Mouse (Mus musculus) forebrain, embryonic 16.5 days (tissue): ENCODE data around the gene Ubxn1. TPM values are rescaled to one million over a fixed set of nuclear protein-coding genes. Genes with fewer than 3 reads are reported as not detected.

Experiments used
- ATAC-seq: fragments of 200-750 bp; cut with Nextera tagmentation; 2 replicates; pipeline ENCODE4 v1.8.0; 2017; ENCODE audit warnings: mild to moderate bottlenecking, moderate library complexity
- H3K27ac ChIP-seq: fragments of 300-500 bp; sonication (generic); 2 replicates; pipeline ENCODE4 v1.5.1; 2014; ENCODE audit warnings: low read length, control low read depth
- H3K27me3 ChIP-seq: fragments of 300-500 bp; sonication (generic); replicated peaks from 2 replicates; pipeline ENCODE4 v1.6.1; 2014; ENCODE audit warnings: low read length; ENCODE audit not compliant: control insufficient read depth, insufficient read depth
- H3K36me3 ChIP-seq: fragments of 300-500 bp; sonication (generic); 2 replicates; pipeline ENCODE4 v1.6.1; 2014; ENCODE audit not compliant: control insufficient read depth, insufficient read depth
- H3K4me1 ChIP-seq: fragments of 300-500 bp; sonication (generic); replicated peaks from 2 replicates; pipeline ENCODE4 v1.6.1; 2014; ENCODE audit warnings: low read length; ENCODE audit not compliant: control insufficient read depth, insufficient read depth
- H3K4me2 ChIP-seq: fragments of 300-500 bp; sonication (generic); 2 replicates; pipeline ENCODE4 v1.6.1; 2014; ENCODE audit warnings: mild to moderate bottlenecking, low read length, control low read depth
- H3K4me3 ChIP-seq: fragments of 300-500 bp; sonication (generic); replicated peaks from 2 replicates; pipeline ENCODE4 v1.5.1; 2014; ENCODE audit warnings: mild to moderate bottlenecking, low read length, control low read depth
- H3K9ac ChIP-seq: fragments of 300-500 bp; sonication (generic); replicated peaks from 2 replicates; pipeline ENCODE4 v1.6.1; 2014; ENCODE audit warnings: low read depth, low read length, control low read depth
- H3K9me3 ChIP-seq: fragments of 300-500 bp; sonication (generic); 2 replicates; pipeline ENCODE4 v1.6.1; 2016; ENCODE audit warnings: low read length; ENCODE audit not compliant: control insufficient read depth
- WGBS: fragments of 180-500 bp; shearing (Covaris S2); extraction: QIAGEN DNeasy Blood & Tissue Kit; methylation state at CpG from one replicate; pipeline ENCODE4 v1.1.7; 2014; 5-methylcytosine and 5-hydroxymethylcytosine counted together
- polyA plus RNA-seq: library from polyadenylated mRNA; unstranded; fragments of >200 nt; fragmentation: Nextera tagmentation; extraction: Ambion mirVana; gene quantifications from 2 replicates; pipeline ENCODE4 v1.2.1, GENCODE M21; 2015

Gene Ubxn1
- polyA plus RNA-seq, 1 experiment from 2014 or later = 172 TPM

- H3K4me3 ChIP-seq = peak within 1 kb of the TSS; percentile 74
- peak within 1 kb of the TSS; percentile 76 for H3K9ac ChIP-seq
- no peaks in the 10 kb centered on the region for H3K27me3 ChIP-seq
- H3K4me2 ChIP-seq = peak within 1 kb of the TSS; percentile 91
- WGBS = 23% methylated on average over 11 of the region's 11 CpGs
- H3K27ac ChIP-seq = peak within 1 kb of the TSS; percentile 98
- H3K4me1 ChIP-seq = peaks cover 22% of the 10 kb centered on the region
- no peaks in the 10 kb centered on the region for H3K9me3 ChIP-seq
- peak; percentile 83 for ATAC-seq
- peaks cover 9% of the 10 kb centered on the region for H3K36me3 ChIP-seq
Measured at GRCm38 (mm10) chr19:8839103-8839907, 32.0 kb upstream of the Ubxn1 start, which contains the start of gene Gng3. TSS of gene Gng3 (minus strand) at chr19:8839194.

DNA sequence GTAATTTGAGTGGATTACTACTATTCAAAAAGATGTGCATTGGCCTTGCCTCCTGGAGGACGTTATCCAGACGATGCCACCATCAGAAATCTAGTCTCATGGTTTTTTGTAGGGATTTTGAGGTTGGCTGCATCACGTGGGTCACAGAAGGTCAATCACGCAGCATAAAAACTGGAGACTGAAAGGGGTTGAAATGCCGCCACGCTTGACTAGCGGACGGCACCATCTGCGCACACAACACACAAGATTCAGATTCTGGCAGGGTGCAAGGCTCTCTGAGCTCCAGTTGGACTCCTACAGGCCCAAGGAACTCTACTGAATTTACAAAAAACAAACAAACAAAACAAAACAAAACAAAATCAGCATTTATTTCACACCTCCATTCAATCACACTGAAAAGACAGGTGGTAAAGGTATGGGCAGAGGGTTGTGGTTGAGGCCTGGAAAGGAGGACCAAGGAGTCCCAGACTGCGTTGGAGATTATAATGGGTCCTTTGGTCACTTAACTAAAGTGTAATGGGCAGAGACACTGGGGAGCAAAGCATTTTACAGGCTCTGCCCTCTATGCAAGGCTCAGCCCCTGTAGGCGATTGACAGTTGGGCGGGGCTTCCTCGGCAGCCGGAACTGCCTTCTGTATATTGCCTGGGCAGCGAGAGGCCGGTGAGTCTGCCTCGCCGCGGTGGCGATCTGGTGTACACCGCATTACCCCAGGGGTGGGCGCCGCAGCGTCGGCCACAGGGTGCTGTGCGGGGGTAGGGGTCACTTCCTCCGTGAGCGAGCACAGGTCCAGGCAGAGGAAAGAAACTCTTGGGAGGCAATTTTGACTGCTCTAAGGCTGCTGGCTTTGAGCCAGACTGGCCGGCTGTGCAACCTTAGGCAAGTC is 31.1 kb upstream of the Ubxn1 start:
- Histone ChIP-seq H3K9ac (peak overlapping the region; percentile 76), H3K27ac (peak overlapping the region; percentile 98), H3K27me3 (no peaks in the 10 kb centered on the region), H3K4me3 (peak overlapping the region; percentile 74), H3K4me2 (peak overlapping the region; percentile 91), H3K4me1 (peaks cover 24% of the 10 kb centered on the region), H3K36me3 (peaks cover 4% of the 10 kb centered on the region; the same call in 1 of the 2 replicates), H3K9me3 (no peaks in the 10 kb centered on the region)
- peak; percentile 18 for ATAC-seq
- 10% methylated on average over 29 of the region's 29 CpGs for WGBS

GRCm38 (mm10) chr19:8841012-8841411 is 30.3 kb upstream of the Ubxn1 start:
- no peak overlapping the region for H3K27ac ChIP-seq
- H3K9ac ChIP-seq = peak overlapping the region; percentile 76
- no peaks in the 10 kb centered on the region for H3K27me3 ChIP-seq
- no peak for ATAC-seq
- WGBS = 89% methylated on average over 7 of the region's 7 CpGs
- H3K9me3 ChIP-seq = no peaks in the 10 kb centered on the region
- H3K4me2 ChIP-seq = peak overlapping the region; percentile 91
- 0 out of 2 replicates have a peak, but pooled peaks cover 3% of the 10 kb centered on the region for H3K36me3 ChIP-seq
- peak overlapping the region; percentile 74 for H3K4me3 ChIP-seq
- H3K4me1 ChIP-seq = peaks cover 24% of the 10 kb centered on the region

- 91% methylated on average over 6 of the region's 6 CpGs for WGBS
- no peak overlapping the region for H3K4me2 ChIP-seq
- no peaks in the 10 kb centered on the region for H3K9me3 ChIP-seq
- H3K27ac ChIP-seq = no peak overlapping the region
- ATAC-seq = no peak
- no peaks in the 10 kb centered on the region for H3K27me3 ChIP-seq
- no peak overlapping the region for H3K9ac ChIP-seq
- H3K4me1 ChIP-seq = peaks cover 24% of the 10 kb centered on the region
- H3K4me3 ChIP-seq = no peak overlapping the region
- peaks cover 14% of the 10 kb centered on the region for H3K36me3 ChIP-seq
Measured at GRCm38 (mm10) chr19:8842961-8843360, 28.3 kb upstream of the Ubxn1 start.

DNA sequence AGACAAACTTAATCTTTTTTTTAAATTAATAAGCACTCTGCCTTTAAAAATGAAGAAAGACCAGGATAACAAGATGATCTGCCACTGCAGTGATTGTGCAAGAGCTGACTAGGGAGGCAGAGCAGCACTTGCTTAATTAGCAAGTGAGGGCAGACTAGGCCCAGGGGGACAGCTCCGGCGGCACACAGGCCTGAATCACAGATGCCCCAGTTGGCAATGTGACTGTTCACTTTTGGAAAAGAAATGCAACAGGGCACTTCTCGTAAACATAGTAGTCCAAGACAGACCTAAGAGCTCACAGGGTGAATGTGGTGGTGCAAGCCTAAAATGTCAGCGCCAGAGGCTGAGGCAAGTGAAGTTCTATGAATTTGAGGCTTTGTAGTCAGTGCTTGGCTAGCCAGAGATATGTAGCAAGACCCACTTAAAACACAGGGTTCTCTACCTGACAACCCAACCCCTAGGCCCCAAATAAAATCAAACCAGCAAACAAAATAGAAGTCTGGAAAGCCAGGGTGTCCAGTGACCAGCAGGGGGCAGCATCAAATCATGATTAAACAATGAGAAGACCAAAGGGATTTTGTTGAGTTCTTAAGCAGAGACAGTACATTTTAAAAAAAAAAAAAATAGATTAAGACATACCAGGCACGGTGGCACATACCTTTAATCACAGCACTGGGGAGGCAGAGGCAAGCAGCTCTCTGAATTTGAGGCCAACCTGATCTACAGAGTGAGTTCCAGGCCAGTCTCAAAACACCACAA is 26.7 kb upstream of the Ubxn1 start:
- H3K4me2 ChIP-seq = no peak overlapping the region
- H3K27ac ChIP-seq = no peak overlapping the region
- H3K27me3 ChIP-seq = no peaks in the 10 kb centered on the region
- H3K4me3 ChIP-seq = no peak overlapping the region
- peaks cover 16% of the 10 kb centered on the region for H3K36me3 ChIP-seq
- no peak overlapping the region for H3K9ac ChIP-seq
- 59% methylated on average over 5 of the region's 5 CpGs for WGBS
- H3K9me3 ChIP-seq = no peaks in the 10 kb centered on the region
- ATAC-seq = no peak
- H3K4me1 ChIP-seq = peaks cover 22% of the 10 kb centered on the region

DNA sequence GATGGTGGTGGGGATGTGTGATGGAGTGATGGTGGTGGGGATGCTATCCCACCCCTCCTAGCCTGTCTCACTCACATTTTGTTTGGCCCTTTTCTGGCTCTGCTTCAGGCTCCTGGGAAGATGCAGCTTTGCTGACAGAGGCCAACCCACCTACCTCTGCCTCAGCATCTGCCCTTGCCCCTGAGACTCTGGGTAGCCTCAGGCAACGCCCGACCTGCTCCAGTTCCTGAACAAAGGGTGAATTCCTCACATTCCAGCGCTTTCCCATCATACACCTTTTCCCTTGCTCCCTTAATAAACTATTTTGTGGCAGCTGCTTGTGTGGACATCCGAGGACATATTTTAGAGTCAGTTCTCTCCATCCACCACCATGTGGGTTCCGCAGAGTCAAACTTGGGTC is 22.9 kb upstream of the Ubxn1 start:
- Histone ChIP-seq H3K4me2 (no peak overlapping the region), H3K9ac (no peak overlapping the region), H3K27me3 (no peaks in the 10 kb centered on the region), H3K27ac (no peak overlapping the region), H3K36me3 (peaks cover 14% of the 10 kb centered on the region), H3K4me1 (0 out of 2 replicates have a peak, but pooled peaks cover 3% of the 10 kb centered on the region), H3K9me3 (no peaks in the 10 kb centered on the region), H3K4me3 (no peak overlapping the region)
- WGBS = 84% methylated on average over 5 of the region's 5 CpGs
- ATAC-seq = no peak

DNA sequence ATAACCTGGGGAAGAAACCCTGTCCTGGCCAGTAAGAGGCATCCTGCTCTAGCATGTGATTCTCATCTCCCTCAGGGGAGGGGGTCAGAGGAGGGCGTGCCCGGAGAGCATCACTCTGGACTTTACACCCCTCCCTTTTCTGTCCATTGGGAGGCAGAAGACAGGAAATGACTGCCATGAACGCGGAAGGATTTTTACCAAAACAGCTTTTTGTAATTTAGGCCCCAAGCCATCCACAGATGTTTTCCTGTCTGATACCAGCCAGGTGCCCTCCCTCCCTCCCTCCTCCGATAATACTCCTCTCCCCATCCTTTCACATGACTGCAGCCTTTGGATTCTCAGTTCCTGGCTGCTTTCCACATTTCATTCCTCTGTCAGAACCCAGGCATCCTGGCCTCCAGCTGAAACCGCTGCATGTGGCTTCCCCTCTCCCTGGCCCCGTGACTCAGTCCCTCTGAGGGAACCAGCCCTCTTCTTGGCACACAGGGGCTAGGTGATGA is 20.8 kb upstream of the Ubxn1 start, which contains the start of gene Lrrn4cl:
Gene Lrrn4cl, plus strand, starts transcription at position 367 of the 500 bp plus-strand sequence.
- Histone ChIP-seq H3K9ac (no peak within 1 kb of the TSS), H3K36me3 (peaks cover 14% of the 10 kb centered on the region), H3K9me3 (no peaks in the 10 kb centered on the region), H3K4me1 (no peaks in the 10 kb centered on the region), H3K27me3 (no peaks in the 10 kb centered on the region), H3K4me3 (no peak within 1 kb of the TSS), H3K27ac (no peak within 1 kb of the TSS), H3K4me2 (no peak within 1 kb of the TSS)
- WGBS = 28% methylated on average over 7 of the region's 7 CpGs
- ATAC-seq = no peak

DNA sequence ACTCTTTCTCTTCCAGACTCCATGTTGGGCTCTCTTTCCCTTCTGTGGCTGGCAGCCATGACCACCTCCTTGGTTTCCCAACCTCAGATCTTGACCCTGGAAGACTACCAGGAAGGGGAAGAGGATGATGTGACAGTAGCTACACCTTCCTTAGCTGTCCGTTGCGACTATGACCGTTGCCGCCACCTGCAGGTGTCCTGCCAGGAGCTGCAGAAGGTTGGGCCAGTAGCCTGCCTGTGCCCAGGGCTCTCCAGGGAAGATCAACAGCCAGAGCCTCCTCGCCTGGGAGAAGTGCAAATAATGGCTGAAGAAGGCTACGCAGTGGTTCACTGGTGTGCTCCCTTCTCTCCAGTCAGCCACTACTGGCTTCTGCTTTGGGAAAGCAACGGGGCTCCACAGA is 19.7 kb upstream of the Ubxn1 start:
- no peak overlapping the region for H3K27ac ChIP-seq
- no peaks in the 10 kb centered on the region for H3K27me3 ChIP-seq
- no peak overlapping the region for H3K9ac ChIP-seq
- H3K4me2 ChIP-seq = no peak overlapping the region
- no peaks in the 10 kb centered on the region for H3K9me3 ChIP-seq
- peaks cover 8% of the 10 kb centered on the region for H3K36me3 ChIP-seq
- no peak overlapping the region for H3K4me3 ChIP-seq
- no peak for ATAC-seq
- no peaks in the 10 kb centered on the region for H3K4me1 ChIP-seq
- 46% methylated on average over 7 of the region's 7 CpGs for WGBS
